Mouse (Mus musculus) olfactory bulb, adult 2 months (tissue): ENCODE data around the gene Bnip2.

ENCODE experiments used
- CTCF ChIP-seq: fragments of 200-500 bp; IDR thresholded peaks from 2 replicates; pipeline ENCODE4 v1.5.1; 2012; ENCODE audit warnings: low read depth, mild to moderate bottlenecking, low read length, moderate library complexity; ENCODE audit not compliant: insufficient read depth
- POLR2A ChIP-seq: fragments of 200-500 bp; IDR thresholded peaks from 2 replicates; pipeline ENCODE4 v1.6.1; 2012; ENCODE audit warnings: mild to moderate bottlenecking, low read depth, low read length, moderate library complexity; ENCODE audit not compliant: insufficient read depth

DNA sequence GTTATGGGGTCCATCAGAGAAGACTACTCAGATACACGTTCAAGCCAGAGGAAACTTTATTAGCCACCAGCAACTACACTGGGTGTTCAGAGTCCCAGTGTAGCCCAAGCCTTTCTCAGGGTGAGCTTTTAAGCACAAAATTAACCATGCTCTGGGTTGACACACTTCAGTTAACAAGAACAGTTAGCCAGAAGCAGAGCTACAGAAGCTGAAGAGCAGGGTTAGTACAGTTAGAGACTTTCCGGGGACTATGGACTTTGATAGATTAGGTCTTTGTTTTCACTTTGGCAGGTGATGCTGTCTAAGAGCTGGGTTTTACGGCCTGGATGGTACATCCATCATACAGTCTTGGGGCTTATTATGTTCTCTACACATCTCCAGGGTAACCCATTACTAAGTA lies 63.5 kb downstream of the Bnip2 start:
- TF ChIP-seq CTCF (no peak), POLR2A (no peak)
